Mouse (Mus musculus) adrenal gland, postnatal 25 days (tissue): ENCODE results near the gene Csad. TPM values are rescaled to one million over a fixed set of nuclear protein-coding genes. Genes with fewer than 3 reads are reported as not detected.

ENCODE experiments used
- DNase-seq: peaks from one replicate; pipeline ENCODE4 v3.0.0; 2021; ENCODE audit warnings: mixed read lengths
- long read RNA-seq: library from polyadenylated mRNA; stranded (forward); transcript quantifications from one replicate; pipeline ENCODE4 v2.0.0, GENCODE M21; 2021
- total RNA-seq: library from RNA; stranded (reverse); gene quantifications from 2 replicates; pipeline ENCODE4 v1.2.3, GENCODE M21; 2021

Gene Csad
- 76.1 and 76.8 TPM in 2 replicates for total RNA-seq
- long read RNA-seq, transcript Csad-201 (15 exons, 2,279 nt), result major isoform, 75 of 212 reads
- long read RNA-seq, partial matches to known transcripts, result 52 of 212 reads
- long read RNA-seq, other reads (novel, unspliced or antisense), result 85 of 212 reads

DNA sequence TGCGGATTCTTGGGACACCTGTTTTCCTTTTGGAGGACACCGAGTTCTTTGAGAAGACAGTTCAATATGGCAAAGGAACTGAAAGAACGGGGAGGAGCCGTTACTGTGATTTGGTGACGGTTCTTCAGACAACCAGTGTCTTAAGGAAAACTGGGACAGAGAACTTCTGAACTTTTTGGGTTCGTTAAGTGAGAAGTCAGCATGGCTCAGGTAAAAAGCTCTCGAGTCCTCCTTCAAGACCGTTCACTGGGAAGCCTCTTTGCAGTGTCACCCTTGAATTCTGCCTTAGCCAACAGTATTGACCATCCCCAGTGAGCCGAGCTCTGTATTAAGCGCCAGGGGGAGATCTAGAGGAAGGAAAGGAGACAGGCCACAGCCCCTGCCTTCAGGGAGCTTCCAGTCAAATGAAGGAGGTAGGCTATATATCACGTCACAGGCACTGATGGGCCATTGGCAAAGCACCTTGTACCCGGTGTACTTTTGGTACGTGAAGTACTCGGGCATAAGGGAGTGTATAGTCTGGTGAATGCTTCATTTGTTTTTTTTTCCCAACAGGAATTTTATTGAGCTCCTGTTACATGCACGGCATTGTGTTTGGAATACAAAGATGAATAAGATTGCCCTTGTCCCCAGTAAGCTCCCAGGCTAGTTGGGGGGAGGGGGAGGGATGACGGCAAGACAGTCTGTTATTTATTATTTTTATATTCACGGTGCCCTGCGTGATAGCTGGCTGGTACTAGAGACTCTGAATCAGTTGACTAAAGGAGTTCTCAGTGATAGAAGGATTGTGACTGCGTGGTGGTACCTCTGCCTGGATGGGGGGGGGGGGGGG, at the start of gene Csad:
Gene Csad, minus strand, starts transcription at position 51 of the 832 bp plus-strand sequence.
- no peak for DNase-seq

DNA sequence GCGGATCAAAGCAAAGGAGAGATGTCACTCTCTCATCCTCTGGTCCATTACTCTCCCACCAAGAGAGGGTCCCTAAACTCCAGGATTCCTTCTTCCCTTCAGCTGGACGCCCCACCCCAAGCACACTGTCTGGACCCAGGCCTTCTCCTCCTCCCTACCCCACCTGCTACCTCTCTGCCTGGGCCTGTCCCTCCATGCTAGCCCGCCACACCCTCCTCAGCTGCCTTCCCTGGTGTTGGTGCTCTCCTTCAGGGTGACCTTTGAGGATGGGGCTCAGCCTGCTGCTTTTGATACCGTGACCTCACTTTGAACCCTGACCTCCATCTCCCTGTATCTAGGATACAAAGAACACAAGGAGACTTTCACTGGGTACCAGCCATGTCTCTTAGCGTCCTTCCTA, 46.0 kb upstream of the Csad start:
- no peak for DNase-seq

DNA sequence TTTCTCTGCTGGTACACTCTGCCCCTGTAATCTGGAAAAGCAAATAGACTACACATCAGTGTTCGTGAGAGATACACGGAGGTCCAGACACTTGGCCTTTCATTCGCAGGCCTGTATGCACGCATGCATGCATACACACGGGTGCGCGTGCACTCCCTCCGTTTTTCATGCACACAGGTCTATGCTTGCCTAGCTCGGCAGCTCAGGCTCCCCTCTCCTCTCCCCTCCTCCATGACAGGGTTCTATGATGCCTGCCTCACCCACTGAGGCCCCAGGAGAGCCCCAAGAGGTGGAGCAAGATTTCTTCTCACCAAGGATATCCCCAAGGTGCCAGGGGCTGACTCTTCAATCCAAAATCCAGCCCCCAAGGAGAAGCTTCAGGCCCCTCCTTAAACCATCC, 45.4 kb upstream of the Csad start:
- no peak for DNase-seq

DNA sequence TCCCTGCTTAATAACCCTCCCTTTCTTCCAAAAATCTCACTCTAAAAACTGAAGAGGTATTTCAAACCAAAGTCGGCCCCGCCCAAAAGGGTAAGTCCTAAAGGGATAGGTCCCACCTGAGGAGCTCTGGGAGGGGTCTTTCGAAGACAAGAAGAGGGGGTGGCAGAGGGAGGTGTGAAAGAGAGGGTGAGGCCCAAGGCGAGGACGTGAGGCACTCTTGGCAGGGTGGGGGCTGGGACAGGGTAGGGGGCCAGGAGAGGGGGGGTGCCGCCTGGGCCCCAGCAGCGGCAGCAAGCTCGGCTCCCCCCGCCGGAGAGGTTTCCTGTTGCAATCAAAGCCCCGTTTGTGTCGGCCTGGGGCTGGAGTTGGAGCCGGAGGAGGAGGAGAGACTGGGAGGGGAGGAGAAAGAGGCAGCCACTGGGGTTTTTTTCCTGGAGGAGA, 44.7 kb upstream of the Csad start:
- no peak for DNase-seq

DNA sequence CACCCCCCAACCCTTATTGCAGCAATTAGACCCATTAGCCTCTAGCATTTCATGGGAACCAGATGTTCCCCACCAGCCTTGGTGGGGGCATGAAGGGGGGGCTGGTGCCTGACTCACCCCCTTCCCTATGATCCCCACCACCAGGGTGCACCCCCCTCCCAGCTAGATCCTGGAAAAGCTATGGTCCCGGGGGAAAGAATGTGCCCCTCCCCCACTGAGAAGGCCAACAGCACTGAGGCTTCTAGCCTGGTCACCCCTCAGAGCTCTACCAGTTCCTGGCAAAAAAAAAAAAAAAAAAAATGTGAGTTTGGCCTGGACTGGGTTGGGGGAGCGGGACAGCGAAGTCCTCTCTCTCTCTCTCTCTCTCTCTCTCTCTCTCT, 44.3 kb upstream of the Csad start:
- no peak for DNase-seq

DNA sequence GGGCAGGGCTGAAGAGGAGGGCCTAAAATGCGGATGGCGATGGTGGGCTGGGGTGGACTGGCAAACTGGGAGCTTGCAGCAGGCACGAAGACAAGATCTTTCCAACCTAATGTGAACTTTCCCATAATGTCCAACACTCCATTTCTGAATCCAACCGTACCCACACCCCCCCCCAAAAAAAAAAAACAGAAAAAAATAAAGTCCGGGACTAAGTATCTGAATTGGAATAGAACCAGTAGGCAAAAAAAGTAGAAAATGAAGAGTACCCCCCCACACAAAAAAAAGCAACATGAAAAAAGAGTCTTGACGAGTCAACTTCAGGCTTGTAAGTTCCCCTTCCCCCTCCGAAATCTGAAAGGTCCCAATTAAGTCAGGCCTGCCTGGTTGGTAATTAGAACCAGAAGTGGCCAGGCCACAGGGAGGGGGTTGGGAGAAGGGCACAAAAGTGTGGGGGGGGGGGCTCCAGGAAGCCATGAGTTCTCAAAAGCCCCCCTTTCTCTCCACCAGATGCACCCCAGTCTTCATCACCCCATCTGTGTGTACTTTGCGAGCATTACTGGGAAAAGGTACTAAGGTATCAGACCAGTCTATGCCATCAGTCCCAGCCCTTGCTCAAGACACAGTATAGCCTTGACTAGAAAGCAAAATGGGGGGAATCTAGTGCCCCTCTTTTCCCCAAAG, 43.7 kb upstream of the Csad start:
- no peak for DNase-seq

DNA sequence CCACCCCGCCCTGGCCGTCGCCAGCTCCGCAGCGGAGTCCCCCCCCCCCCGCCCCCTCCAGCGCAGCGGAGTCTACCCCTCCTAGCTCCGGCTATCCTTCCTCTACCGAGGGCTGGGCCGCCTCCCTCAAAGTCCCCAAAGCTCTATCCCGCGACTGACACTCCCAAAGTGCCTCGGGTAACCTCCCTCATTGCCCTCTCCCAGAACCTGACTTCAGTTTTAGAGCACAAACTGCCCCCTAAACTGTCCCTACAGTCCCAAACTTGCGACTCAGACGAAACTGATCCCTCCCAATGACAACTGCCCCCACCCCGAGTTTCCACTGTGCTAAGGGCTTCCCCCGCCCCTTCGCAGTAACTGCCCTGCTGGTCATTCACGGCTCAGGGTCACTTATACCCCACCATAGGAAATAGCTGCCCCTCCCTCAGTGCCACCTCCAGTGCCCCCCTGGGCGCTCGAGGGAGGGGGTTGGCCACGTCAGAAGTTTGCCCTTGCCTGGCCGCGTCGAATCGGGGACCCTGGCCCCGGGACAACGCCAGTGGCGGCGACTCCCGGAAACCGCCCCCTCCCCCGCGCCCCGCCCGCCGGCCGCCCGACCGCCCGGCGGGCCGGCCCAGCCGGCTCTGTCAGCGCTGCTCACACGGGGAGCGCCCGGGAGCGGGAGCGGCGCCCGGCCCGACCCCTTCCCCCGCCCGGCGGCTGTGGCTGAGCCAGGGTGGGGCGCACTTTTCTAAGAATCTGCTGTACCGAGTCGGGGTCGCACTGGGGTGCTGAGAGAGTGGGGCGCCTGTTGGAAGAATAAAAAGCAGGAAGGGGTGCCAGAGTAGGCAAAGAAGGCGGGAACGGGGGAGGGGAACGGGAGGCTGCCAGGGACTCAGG, 43.0 kb upstream of the Csad start:
- DNase-seq, result peak; percentile 73

DNA sequence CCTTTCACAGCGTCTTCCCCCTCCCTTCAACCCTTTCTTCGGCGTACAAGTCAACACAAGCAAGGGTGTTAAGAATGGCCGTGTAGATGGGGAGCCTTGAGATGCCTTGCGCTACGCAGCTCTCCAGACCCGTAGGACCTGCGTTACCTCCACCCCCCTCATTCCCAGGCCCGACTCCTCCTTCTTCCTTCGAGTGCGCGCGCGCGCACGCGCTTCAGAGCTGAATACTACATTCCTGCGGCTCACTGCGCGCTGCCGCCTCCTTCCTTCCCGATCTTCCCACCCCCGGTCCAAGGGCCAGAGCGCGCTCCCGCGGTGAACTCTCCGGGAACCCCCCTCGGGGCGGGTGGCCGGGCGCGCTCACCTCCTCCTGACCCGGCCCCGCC, 42.3 kb upstream of the Csad start:
- DNase-seq, result peak; percentile 96

DNA sequence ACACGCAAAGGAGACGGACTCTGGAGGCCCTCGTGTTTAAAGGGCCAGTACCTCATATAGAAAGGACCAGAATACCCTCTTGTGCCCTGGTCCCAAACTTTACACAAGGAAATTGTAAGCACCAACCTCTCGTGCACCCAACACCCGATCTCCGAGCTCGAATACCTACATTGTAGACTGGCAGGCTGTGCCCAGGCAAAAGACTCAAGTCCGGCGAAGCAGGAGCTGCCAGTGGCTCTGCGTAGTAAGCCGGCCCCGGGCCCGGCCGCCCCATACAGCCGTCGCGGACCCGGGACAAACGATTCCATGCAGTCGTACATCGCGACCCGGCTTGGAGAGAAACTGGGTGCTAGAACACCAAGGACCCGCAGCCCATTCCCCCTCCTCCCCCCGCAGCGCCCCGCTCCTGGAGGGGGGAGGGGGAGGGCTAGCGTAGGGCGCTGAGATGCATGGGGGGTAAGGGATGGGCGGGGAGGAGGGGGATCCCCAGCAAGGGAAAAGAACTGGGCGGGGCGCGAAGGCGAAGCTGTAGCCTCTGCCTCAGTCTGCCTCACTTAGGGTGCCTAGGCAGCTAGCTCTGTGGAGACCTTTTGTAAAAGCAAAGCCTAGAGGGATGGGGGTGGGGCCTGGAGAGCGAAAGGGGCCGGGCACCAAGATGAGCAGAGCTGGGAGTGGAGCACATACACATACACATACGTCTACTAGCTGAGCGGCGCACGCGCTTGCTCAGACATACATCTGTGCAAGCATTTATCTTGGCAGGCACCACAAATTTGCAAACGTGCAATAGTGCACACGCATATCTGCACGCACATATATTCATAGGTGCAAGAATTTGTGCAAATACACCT, 41.6 kb upstream of the Csad start:
- DNase-seq, result peak; percentile 71

DNA sequence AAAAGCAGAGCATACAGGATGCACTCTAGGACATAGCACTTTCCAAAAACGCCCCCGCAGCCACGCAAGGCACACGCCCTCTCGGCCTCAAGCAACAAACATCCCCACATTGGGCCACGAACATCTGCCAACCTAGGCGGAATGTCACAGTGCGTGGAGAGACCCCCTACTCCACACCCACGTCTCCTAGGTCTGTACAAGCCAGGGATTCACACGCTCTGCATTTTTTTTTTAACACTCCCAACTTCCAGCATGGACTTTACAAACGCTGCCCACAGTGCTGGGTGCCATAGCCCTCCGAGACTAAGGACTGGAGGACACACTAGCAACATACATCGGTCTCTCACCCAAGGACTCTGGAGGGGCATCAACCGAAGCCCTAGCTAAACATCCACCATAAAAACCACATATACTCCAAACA, 40.9 kb upstream of the Csad start:
- no peak for DNase-seq

DNA sequence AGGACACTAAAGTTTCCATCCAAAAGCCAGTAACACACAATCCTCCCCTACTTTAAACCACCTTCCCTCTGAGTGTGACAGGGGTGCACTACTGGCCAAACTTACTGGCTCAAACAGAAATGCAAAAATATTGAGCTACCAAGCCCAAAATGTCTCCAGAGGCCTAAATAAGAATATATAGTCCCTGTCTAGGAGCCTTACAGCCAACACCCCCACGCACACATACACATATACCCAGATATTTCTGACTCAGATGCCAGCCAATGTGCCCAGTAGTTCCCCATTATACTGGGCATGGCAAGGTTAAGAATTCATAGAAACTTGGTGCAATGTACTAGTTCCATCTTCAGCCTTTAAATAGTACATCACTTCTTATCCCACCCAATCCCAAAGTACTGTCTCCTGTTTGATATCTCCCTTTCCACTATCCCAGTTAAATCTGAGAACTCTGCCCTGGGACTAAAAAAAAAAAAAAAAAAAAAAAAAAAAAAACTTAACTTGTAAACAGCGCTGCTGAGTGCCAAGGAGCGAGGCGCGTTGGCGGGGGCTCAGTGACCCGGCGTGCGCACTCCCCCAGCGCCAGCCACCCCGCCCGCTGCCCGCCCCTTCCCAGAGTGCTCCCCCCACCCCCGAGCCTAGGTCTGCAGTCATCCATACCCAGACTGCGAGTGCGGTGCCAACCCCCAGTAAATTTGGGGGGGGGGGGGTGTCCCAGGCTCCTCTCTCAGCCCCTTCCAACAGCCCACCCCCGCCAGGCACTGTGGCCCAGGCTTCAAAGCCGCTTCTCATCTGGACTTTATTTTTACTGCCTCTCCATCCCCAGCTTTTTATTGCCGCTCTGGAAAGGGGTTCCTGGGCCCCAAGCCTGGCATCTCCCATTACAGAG, 40.0 kb upstream of the Csad start:
- DNase-seq, result no peak

DNA sequence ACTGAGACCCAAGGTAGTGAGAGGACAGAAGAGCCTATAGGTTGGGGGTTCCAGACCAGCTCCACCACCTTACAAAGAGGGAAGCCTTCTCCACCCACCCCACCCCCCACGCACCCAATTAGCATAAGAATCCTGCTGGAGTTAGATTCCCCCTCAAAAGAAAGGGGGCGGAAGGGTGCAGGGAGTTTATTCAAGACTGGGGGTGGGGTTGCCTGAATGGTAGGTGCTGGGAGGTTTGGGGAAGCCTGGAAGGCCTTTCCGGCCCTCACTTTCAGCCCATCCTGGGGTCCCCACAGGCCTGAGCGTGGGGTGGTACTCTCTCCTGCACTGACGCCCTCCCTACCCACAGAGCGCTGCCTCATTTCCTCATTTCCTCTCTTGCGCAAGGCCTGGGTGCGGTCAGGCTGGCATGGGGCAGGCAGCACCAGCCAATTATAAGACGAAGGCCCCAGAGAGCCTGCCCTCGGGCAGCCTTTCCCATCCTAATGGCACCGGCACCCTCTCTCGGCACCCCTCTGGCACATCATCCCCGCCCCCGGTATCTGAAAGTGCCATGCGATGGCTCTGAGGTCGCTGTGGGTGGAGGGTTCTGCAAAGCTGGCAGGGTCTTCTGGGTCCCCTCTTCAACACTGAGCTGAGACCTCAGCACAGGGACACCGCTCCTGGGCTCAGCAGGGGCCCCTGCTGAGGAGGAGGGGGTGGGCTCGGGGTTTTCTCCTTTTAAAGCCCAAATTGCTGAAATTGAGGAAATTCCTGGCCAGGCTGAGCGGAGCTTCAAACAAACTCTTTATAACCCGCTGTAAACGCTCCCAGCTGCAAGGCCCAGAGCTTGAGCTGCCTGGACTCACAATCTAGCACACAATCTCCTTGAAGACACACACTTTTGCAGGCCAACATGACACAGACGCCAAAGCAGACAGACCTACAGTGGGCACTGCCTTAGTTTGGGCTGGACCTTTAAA, 39.0 kb upstream of the Csad start:
- DNase-seq, result peak; percentile 60

DNA sequence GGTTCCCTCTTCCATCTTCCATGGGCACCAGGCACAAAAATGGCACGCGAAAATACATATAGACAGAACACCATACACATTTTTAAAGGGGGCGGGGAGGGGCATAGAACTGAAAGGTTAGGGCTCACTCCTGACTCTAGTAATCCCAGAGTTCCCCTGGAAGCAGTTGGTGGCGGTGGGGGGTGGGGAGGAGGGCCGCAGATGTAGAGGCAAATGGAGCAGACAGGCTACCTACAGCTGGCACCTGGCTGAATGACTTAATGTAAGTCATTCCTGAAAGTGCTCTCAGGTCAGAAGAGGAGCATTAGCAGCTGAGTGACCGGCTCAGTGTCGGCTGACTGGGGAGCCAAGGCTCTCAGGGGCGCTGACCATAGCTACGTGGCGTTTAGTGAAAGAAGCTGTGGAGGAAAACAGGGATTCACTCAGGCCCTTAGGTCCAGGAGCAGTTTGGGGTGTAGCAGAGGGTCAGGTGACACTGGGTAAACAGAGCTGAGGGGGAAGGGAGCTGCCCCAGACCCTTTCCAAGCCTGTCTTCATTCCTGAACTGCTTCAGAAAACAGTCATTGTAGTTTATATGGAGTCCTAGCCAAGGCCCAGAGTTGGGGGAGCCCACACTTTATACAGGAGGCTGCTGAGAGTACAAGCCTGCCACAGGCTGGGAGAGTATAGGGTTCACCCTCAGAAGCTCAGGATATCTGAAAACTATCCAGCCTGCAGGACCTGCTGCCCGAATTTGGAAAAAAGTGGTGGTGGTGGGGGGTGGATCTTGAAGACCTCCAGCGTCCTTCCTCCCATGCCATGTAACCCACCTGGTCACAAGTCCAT, 38.1 kb upstream of the Csad start:
- no peak for DNase-seq

DNA sequence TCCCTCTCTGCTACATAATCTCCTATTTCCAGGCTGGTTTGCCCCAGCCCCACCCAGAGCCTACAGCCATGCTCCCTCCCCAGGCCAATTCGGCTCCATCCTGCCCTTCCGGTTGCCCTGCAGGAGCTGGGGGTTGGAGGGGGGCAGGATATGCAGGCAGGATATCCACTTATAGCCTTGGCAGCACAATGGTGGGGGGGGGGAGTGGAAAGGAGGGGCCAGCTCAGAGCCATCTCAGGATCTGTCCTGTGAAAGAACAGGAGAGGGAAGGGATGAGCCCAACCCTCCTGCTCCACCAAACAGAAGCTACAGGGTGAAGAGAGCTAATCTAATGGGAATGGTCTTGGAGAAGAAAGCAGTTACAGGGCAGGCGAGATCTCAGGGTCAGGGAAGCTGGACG, 36.1 kb upstream of the Csad start:
- DNase-seq, result peak; percentile 38

DNA sequence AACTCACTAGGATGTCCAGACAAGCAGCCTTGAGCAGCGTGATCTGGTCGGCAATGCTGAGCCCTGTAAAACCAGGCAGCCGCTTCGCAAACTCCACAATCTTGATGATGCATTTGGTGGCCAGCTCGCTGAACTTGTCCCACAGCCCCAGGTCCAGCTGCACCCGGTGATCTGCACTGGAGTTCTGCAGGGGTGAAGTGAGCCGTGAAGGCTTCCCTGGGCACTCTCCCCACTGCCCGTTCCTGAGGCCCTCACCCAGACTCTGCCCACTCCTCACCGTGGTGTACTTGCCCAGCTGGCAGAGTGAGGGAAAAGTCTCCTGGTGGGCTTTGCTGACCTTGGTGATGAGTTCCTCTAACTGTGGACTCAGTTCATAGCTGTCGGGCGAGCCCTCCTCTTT, 35.3 kb upstream of the Csad start:
- DNase-seq, result no peak

DNA sequence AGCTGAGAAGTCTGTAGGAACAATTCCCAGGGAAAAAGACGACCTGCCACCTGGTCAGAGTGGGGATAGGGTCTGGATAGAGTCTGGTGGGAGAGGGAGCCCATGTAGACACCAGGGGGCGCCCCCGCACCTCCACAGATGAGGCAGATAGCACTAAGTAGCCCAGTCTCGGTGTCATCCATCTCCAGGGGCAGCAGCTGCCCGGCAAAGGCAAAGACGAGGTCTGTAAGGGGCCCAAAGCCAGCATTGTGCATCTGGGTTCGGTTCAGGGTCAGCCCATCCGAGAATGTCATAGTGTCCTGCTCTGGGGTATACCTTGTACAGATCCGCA, 34.7 kb upstream of the Csad start:
- DNase-seq, result peak; percentile 88

DNA sequence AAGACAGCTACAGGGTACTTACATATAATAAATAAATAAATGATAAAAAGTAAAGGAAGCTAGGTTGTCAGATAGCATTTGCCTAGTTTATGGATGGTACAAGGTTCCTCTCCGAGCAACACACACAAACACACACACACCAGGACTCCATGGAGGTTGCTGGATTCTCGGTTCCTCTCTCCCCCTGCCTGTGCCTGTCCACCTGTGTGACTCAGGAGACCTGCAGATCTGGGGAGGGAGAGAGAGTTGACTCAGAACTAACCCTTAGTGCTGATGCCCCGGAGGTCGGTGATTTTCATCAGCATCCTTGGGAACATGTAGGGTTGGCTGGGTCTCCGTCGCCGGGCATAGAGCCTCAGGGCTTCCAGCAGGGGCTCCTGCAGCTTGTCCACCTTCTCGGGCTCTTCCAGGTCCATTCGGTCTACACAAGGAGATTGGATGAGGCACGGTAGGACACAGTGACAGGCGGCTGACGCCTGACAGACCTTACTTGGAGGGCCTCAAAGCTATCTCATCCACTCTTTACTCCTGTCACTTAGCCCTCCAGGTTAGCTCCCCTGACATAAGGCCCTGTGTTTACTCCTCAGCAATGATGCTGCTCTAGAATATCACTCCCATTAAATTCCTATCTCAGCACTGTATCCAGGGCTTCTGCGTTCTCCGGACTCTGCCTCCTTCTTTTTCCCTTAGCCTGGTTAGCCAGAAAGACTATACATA, 34.2 kb upstream of the Csad start:
- DNase-seq, result no peak
